Mouse (Mus musculus) embryonic facial prominence, embryonic 12.5 days (tissue): ENCODE measurements at regions not wholly inside any gene's neighbourhood (a gene's known extent, or its start where the extent isn't known, plus 50 kb on each side); places are given as distances from the start of the nearest gene placed in this dataset.

Source experiments
- ATAC-seq: fragments of 200-750 bp; cut with Nextera tagmentation; 2 replicates; pipeline ENCODE4 v1.8.0; 2017; ENCODE audit not compliant: insufficient number of reproducible peaks, insufficient read depth, low FRiP score, low TSS enrichment
- H3K27ac ChIP-seq: fragments of 300-500 bp; sonication (generic); 2 replicates; pipeline ENCODE4 v1.5.1; 2016; ENCODE audit warnings: mild to moderate bottlenecking
- H3K27me3 ChIP-seq: fragments of 300-500 bp; sonication (generic); 2 replicates; pipeline ENCODE4 v1.6.1; 2016; ENCODE audit warnings: mild to moderate bottlenecking, moderate library complexity
- H3K36me3 ChIP-seq: fragments of 300-500 bp; sonication (generic); 2 replicates; pipeline ENCODE4 v1.6.1; 2016; ENCODE audit warnings: mild to moderate bottlenecking
- H3K4me1 ChIP-seq: fragments of 300-500 bp; sonication (generic); 2 replicates; pipeline ENCODE4 v1.6.1; 2016
- H3K4me2 ChIP-seq: fragments of 300-500 bp; sonication (generic); replicated peaks from 2 replicates; pipeline ENCODE4 v1.6.1; 2016; ENCODE audit warnings: mild to moderate bottlenecking, moderate library complexity
- H3K4me3 ChIP-seq: fragments of 300-500 bp; sonication (generic); 2 replicates; pipeline ENCODE4 v1.5.1; 2016; ENCODE audit warnings: mild to moderate bottlenecking
- H3K9ac ChIP-seq: fragments of 300-500 bp; sonication (generic); 2 replicates; pipeline ENCODE4 v1.6.1; 2016; ENCODE audit warnings: mild to moderate bottlenecking, moderate library complexity
- H3K9me3 ChIP-seq: fragments of 300-500 bp; sonication (generic); 2 replicates; pipeline ENCODE4 v1.6.1; 2016; ENCODE audit warnings: mild to moderate bottlenecking, moderate library complexity
- WGBS: fragments of 180-500 bp; shearing (Covaris S2); methylation state at CpG from one replicate; pipeline ENCODE4 v1.1.7; 2016; 5-methylcytosine and 5-hydroxymethylcytosine counted together

DNA sequence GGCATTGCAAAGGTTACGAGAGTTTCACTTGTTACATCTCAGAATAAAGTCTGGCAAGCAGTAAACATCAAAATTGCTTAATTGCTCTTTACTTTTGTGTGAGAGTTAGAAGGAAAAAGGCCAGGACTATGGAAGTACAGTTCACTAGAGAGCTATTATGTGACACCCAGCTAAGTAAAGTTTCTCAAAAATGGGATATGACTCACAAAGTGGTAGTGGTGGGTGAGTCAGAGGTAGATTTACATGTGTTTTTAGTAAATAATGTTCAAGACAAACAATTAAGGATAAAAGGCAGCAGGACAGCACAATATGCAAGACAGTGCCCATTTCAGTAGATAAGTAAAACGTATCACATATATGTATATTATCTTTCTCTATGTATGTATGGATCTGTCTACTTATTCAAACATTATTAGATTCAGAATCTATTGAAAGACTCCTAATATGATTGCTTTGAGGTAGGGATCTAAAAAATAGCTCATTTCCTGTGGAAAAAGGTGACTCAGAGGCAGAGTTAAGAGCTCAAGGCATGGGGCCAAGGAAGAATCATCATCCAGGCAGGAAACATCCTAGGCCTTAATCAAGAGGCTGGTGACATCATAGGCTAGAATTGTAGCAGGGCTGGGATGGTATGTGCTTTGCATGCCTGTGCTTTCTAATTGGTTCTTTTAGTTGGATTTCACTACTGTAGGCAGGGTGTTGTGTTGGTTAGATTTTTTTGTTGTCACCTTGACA is 211.2 kb downstream of the C1d start:
- ATAC-seq = no peak
- Histone ChIP-seq H3K4me3 (no peak overlapping the region), H3K9me3 (no peaks in the 10 kb centered on the region), H3K4me1 (0 out of 2 replicates have a peak, but pooled peaks cover 4% of the 10 kb centered on the region), H3K27ac (no peak overlapping the region), H3K36me3 (no peaks in the 10 kb centered on the region), H3K9ac (no peak overlapping the region), H3K4me2 (no peak overlapping the region), H3K27me3 (no peaks in the 10 kb centered on the region)
- WGBS = 83% methylated on average over 2 of the region's 2 CpGs

- WGBS = 69% methylated on average over 4 of the region's 4 CpGs
- H3K4me1 ChIP-seq = no peaks in the 10 kb centered on the region
- H3K9me3 ChIP-seq = no peaks in the 10 kb centered on the region
- no peak overlapping the region for H3K27ac ChIP-seq
- ATAC-seq = no peak
- no peak overlapping the region for H3K9ac ChIP-seq
- no peak overlapping the region for H3K4me2 ChIP-seq
- no peaks in the 10 kb centered on the region for H3K36me3 ChIP-seq
- no peak overlapping the region for H3K4me3 ChIP-seq
- no peaks in the 10 kb centered on the region for H3K27me3 ChIP-seq
These were observed 224.1 kb downstream of the C1d start for GRCm38 (mm10) chr11:17481436-17481996.

GRCm38 (mm10) chr11:17483849-17484441 is 226.6 kb downstream of the C1d start:
- Histone ChIP-seq H3K36me3 (no peaks in the 10 kb centered on the region), H3K4me3 (no peak overlapping the region), H3K4me2 (no peak overlapping the region), H3K27ac (no peak overlapping the region), H3K9me3 (no peaks in the 10 kb centered on the region), H3K27me3 (no peaks in the 10 kb centered on the region), H3K4me1 (no peaks in the 10 kb centered on the region), H3K9ac (no peak overlapping the region)
- ATAC-seq = no peak
- WGBS = 66% methylated on average over 3 of the region's 3 CpGs

- no peak overlapping the region for H3K27ac ChIP-seq
- no peak overlapping the region for H3K4me2 ChIP-seq
- no peaks in the 10 kb centered on the region for H3K4me1 ChIP-seq
- H3K9ac ChIP-seq = no peak overlapping the region
- no peaks in the 10 kb centered on the region for H3K27me3 ChIP-seq
- H3K4me3 ChIP-seq = no peak overlapping the region
- ATAC-seq = 0 out of 2 replicates have a peak, but pooled peaks have one; percentile 60
- WGBS = 54% methylated on average over 14 of the region's 14 CpGs
- H3K36me3 ChIP-seq = no peaks in the 10 kb centered on the region
- H3K9me3 ChIP-seq = no peaks in the 10 kb centered on the region
These were observed 244.0 kb downstream of the C1d start for GRCm38 (mm10) chr11:17501120-17502043.

DNA sequence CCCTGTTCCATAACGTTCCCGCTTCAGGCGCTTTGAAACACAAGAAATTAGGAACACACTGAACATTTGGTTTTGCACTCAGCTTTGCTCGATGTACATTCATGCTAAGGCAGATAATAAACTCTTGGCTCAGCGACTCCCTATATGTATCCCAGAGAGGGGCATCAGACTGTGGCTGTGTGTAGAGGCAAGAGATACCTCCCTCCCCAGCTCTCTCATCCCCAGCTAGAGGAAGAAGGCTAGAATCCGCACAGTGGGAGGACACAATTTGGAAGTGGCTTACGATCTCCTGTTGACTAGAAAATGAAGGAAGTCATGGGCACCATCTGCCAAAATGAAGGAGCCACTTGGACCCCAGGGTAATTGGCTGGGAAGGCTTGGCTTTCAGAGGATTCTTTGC is 244.7 kb downstream of the C1d start:
- H3K27me3 ChIP-seq = no peaks in the 10 kb centered on the region
- no peak for ATAC-seq
- no peak overlapping the region for H3K4me2 ChIP-seq
- 80% methylated on average over 7 of the region's 7 CpGs for WGBS
- H3K4me3 ChIP-seq = no peak overlapping the region
- no peaks in the 10 kb centered on the region for H3K36me3 ChIP-seq
- no peaks in the 10 kb centered on the region for H3K4me1 ChIP-seq
- H3K27ac ChIP-seq = no peak overlapping the region
- H3K9ac ChIP-seq = no peak overlapping the region
- H3K9me3 ChIP-seq = no peaks in the 10 kb centered on the region

DNA sequence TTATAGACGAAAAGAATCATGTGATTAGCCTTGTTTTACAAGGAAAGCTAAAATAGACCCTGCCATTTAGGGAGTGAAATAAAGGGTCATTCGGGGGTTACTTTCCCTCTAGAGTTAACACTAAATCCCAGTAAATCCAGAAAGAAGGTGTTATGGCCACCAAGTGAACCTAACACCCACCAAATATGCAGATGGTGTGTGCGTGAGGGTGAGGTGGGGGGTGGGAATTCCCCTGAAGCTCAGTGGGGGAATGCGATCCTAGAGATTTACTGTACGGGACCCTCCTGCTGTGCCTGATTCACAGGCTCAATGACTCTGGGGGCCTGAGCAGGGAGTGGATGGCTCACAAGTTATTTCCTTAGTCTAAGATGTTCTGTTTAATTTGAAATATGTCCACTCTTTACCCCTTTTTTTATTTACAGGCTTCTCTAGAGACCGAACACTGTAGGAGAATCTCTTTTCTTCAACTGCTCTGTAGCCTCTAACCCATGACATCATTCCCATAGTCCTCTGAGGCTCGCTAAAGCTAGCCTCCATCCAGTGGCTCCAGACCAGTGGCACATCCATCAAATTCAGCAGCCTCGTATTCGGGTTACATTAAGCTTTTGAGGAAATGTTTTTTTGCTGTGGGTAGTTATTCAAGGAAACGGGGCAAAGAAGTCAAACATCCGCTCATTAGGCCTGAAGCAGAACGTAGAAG is 265.0 kb downstream of the C1d start:
- no peaks in the 10 kb centered on the region for H3K36me3 ChIP-seq
- no peak overlapping the region for H3K27ac ChIP-seq
- H3K9me3 ChIP-seq = no peaks in the 10 kb centered on the region
- no peak overlapping the region for H3K4me2 ChIP-seq
- H3K4me1 ChIP-seq = no peaks in the 10 kb centered on the region
- WGBS = 71% methylated on average over 12 of the region's 12 CpGs
- H3K4me3 ChIP-seq = no peak overlapping the region
- ATAC-seq = no peak; the same call in 1 of the 2 replicates
- no peaks in the 10 kb centered on the region for H3K27me3 ChIP-seq
- H3K9ac ChIP-seq = no peak overlapping the region

DNA sequence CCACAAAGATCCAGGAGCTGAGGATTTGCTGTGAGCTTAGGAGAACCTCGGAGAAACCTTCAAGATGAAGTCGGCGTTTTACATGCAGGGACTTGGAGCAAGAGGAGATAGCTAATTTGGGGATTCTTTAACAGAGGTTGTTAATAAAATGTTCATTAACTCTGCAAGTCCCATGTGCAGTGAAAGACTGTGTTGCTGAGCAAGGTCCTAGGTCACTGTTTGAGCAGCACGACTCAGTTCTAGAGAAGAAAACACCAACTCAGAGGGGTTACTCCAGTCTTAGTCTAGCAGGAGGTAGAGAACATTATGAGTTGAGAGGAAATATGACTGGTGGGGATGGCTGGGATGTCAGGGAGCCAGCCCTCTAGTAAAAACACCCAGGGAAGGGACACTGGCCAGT is 265.9 kb downstream of the C1d start:
- Histone ChIP-seq H3K9me3 (no peaks in the 10 kb centered on the region), H3K4me1 (no peaks in the 10 kb centered on the region), H3K9ac (no peak overlapping the region), H3K4me3 (no peak overlapping the region), H3K36me3 (no peaks in the 10 kb centered on the region), H3K27ac (no peak overlapping the region), H3K27me3 (no peaks in the 10 kb centered on the region), H3K4me2 (no peak overlapping the region)
- 92% methylated on average over 4 of the region's 4 CpGs for WGBS
- ATAC-seq = no peak

GRCm38 (mm10) chr11:17524985-17525775 is 267.8 kb downstream of the C1d start:
- no peaks in the 10 kb centered on the region for H3K27me3 ChIP-seq
- WGBS = 45% methylated on average over 7 of the region's 7 CpGs
- no peaks in the 10 kb centered on the region for H3K36me3 ChIP-seq
- H3K4me3 ChIP-seq = no peak overlapping the region
- H3K27ac ChIP-seq = no peak overlapping the region
- H3K4me2 ChIP-seq = no peak overlapping the region
- no peak overlapping the region for H3K9ac ChIP-seq
- no peaks in the 10 kb centered on the region for H3K9me3 ChIP-seq
- no peaks in the 10 kb centered on the region for H3K4me1 ChIP-seq
- ATAC-seq = no peak

- H3K27ac ChIP-seq = no peak overlapping the region
- no peaks in the 10 kb centered on the region for H3K9me3 ChIP-seq
- H3K4me1 ChIP-seq = no peaks in the 10 kb centered on the region
- H3K4me2 ChIP-seq = no peak overlapping the region
- H3K36me3 ChIP-seq = no peaks in the 10 kb centered on the region
- no peak overlapping the region for H3K4me3 ChIP-seq
- no peaks in the 10 kb centered on the region for H3K27me3 ChIP-seq
- no peak for ATAC-seq
- no peak overlapping the region for H3K9ac ChIP-seq
- 65% methylated on average over 5 of the region's 5 CpGs for WGBS
These were observed 269.1 kb downstream of the C1d start for GRCm38 (mm10) chr11:17526476-17526875.

GRCm38 (mm10) chr11:17528609-17529008 is 271.2 kb downstream of the C1d start:
- H3K9ac ChIP-seq = no peak overlapping the region
- H3K27ac ChIP-seq = no peak overlapping the region
- 88% methylated on average over 6 of the region's 6 CpGs for WGBS
- no peak overlapping the region for H3K4me3 ChIP-seq
- no peaks in the 10 kb centered on the region for H3K27me3 ChIP-seq
- no peaks in the 10 kb centered on the region for H3K36me3 ChIP-seq
- no peaks in the 10 kb centered on the region for H3K4me1 ChIP-seq
- no peak for ATAC-seq
- H3K9me3 ChIP-seq = no peaks in the 10 kb centered on the region
- no peak overlapping the region for H3K4me2 ChIP-seq
